8 mouse cellular contexts compared by ENCODE assay signal in genomic region chr1:150933616-150934015, GRCm38 (mm10). TPM values are rescaled to one million over a fixed set of nuclear protein-coding genes. Genes with fewer than 3 reads are reported as not detected.
DNase-seq lines count a peak whose midpoint lies in the region; ATAC-seq and TF ChIP-seq lines count a peak whose summit lies in the region.

No protein-coding gene starts in this region.

- H3K4me2 ChIP-seq in hindbrain, embryonic 16.5 days (ENCODE audit: low read length) = peak overlapping the region; percentile 11; the same call in 1 of the 2 replicates
- no peak overlapping the region for H3K4me2 ChIP-seq in hindbrain, embryonic 13.5 days
- H3K4me2 ChIP-seq in midbrain, embryonic 13.5 days (replicated peaks) = no peak overlapping the region
- no peak overlapping the region for H3K4me2 ChIP-seq in midbrain, postnatal 0 days (ENCODE audit: low read depth, low read length, poor library complexity, severe bottlenecking)

- no peak overlapping the region for H3K4me3 ChIP-seq in hindbrain, embryonic 16.5 days (ENCODE audit: low read length)
- no peak overlapping the region for H3K4me3 ChIP-seq in hindbrain, embryonic 13.5 days
- H3K4me3 ChIP-seq in heart, embryonic 10.5 days = 0 out of 2 replicates have a peak overlapping the region, but pooled peaks have one; percentile 8
- no peak overlapping the region for H3K4me3 ChIP-seq in midbrain, embryonic 13.5 days (replicated peaks)
- no peak overlapping the region for H3K4me3 ChIP-seq in midbrain, postnatal 0 days (ENCODE audit: low read depth, low read length)

- 55% methylated on average over 9 of the region's 9 CpGs for WGBS in hindbrain, embryonic 16.5 days
- WGBS in hindbrain, embryonic 13.5 days = 73% methylated on average over 9 of the region's 9 CpGs
- WGBS in heart, embryonic 10.5 days = 37% methylated on average over 9 of the region's 9 CpGs
- WGBS in midbrain, embryonic 13.5 days = 73% methylated on average over 9 of the region's 9 CpGs
- WGBS in midbrain, postnatal 0 days = 63% methylated on average over 9 of the region's 9 CpGs

- no peaks in the 10 kb centered on the region for H3K27me3 ChIP-seq in hindbrain, embryonic 16.5 days (replicated peaks; ENCODE audit: control insufficient read depth, insufficient read depth, low read length)
- no peaks in the 10 kb centered on the region for H3K27me3 ChIP-seq in hindbrain, embryonic 13.5 days
- H3K27me3 ChIP-seq in heart, embryonic 10.5 days (ENCODE audit: insufficient read depth, poor library complexity, severe bottlenecking) = no peaks in the 10 kb centered on the region
- no peaks in the 10 kb centered on the region for H3K27me3 ChIP-seq in midbrain, embryonic 13.5 days
- H3K27me3 ChIP-seq in midbrain, postnatal 0 days (ENCODE audit: insufficient read depth, low read length) = no peaks in the 10 kb centered on the region

- H3K9ac ChIP-seq in hindbrain, embryonic 16.5 days (ENCODE audit: low read depth, low read length) = no peak overlapping the region
- H3K9ac ChIP-seq in hindbrain, embryonic 13.5 days = no peak overlapping the region
- H3K9ac ChIP-seq in midbrain, embryonic 13.5 days (replicated peaks) = no peak overlapping the region
- no peak overlapping the region for H3K9ac ChIP-seq in midbrain, postnatal 0 days (replicated peaks; ENCODE audit: low read length, poor library complexity, severe bottlenecking)

- TF ChIP-seq CTCF in midbrain, postnatal 0 days (IDR thresholded peaks at IDR 0.05) = no peak

- no peaks in the 10 kb centered on the region for H3K4me1 ChIP-seq in hindbrain, embryonic 16.5 days (ENCODE audit: control insufficient read depth, insufficient read depth, low read depth, low read length)
- H3K4me1 ChIP-seq in hindbrain, embryonic 13.5 days (replicated peaks) = no peaks in the 10 kb centered on the region
- H3K4me1 ChIP-seq in heart, embryonic 10.5 days = peaks cover 9% of the 10 kb centered on the region; the same call in 1 of the 2 replicates
- H3K4me1 ChIP-seq in midbrain, embryonic 13.5 days (replicated peaks) = no peaks in the 10 kb centered on the region
- H3K4me1 ChIP-seq in midbrain, postnatal 0 days (ENCODE audit: insufficient read depth, low read length) = no peaks in the 10 kb centered on the region

- H3K9me3 ChIP-seq in hindbrain, embryonic 16.5 days (ENCODE audit: control insufficient read depth, low read length) = no peaks in the 10 kb centered on the region
- H3K9me3 ChIP-seq in hindbrain, embryonic 13.5 days = no peaks in the 10 kb centered on the region
- H3K9me3 ChIP-seq in heart, embryonic 10.5 days = no peaks in the 10 kb centered on the region
- H3K9me3 ChIP-seq in midbrain, embryonic 13.5 days = no peaks in the 10 kb centered on the region
- H3K9me3 ChIP-seq in midbrain, postnatal 0 days (ENCODE audit: low read length) = no peaks in the 10 kb centered on the region

- ATAC-seq in hindbrain, embryonic 16.5 days = no peak
- ATAC-seq in hindbrain, embryonic 13.5 days (ENCODE audit: low FRiP score) = no peak
- no peak for ATAC-seq in midbrain, embryonic 13.5 days
- ATAC-seq in midbrain, postnatal 0 days (ENCODE audit: low FRiP score) = no peak

- no peak for DNase-seq in heart, embryonic 10.5 days (ENCODE audit: low spot score)
- peak; percentile 78 to 79 for DNase-seq in layer of hippocampus, postnatal 36 days
- peak; percentile 10 for DNase-seq in right cerebral cortex, postnatal 14 days
- no peak for DNase-seq in midbrain, postnatal 0 days (ENCODE audit: low spot score)
- no peak for DNase-seq in kidney, adult 8-10 months

- H3K27ac ChIP-seq in hindbrain, embryonic 16.5 days (ENCODE audit: low read depth, low read length) = no peak overlapping the region
- no peak overlapping the region for H3K27ac ChIP-seq in hindbrain, embryonic 13.5 days
- H3K27ac ChIP-seq in heart, embryonic 10.5 days = no peak overlapping the region
- H3K27ac ChIP-seq in midbrain, embryonic 13.5 days = no peak overlapping the region
- no peak overlapping the region for H3K27ac ChIP-seq in midbrain, postnatal 0 days (ENCODE audit: low read depth, low read length)

- no peaks in the 10 kb centered on the region for H3K36me3 ChIP-seq in hindbrain, embryonic 16.5 days (ENCODE audit: control insufficient read depth, insufficient read depth, low read length)
- H3K36me3 ChIP-seq in hindbrain, embryonic 13.5 days = no peaks in the 10 kb centered on the region
- no peaks in the 10 kb centered on the region for H3K36me3 ChIP-seq in heart, embryonic 10.5 days
- H3K36me3 ChIP-seq in midbrain, embryonic 13.5 days = no peaks in the 10 kb centered on the region
- no peaks in the 10 kb centered on the region for H3K36me3 ChIP-seq in midbrain, postnatal 0 days (ENCODE audit: insufficient read depth, low read length)

RNA-seq across cellular contexts. Expression of gene Hmcn1, which starts 59.6 kb away (rescaled TPM):
- polyA plus RNA-seq in hindbrain, embryonic 16.5 days (2015; fragmentation: Nextera tagmentation; extraction: Ambion mirVana) = 1.3 and 1.5 TPM in 2 replicates
- polyA plus RNA-seq in hindbrain, embryonic 13.5 days (2015; fragmentation: Nextera tagmentation; extraction: Ambion mirVana) = 2.6 and 2.9 TPM in 2 replicates
- 8.0 and 8.8 TPM in 2 replicates for polyA plus RNA-seq in heart, embryonic 10.5 days (2016; fragmentation: Nextera tagmentation; extraction: Ambion mirVana)
- 1 to 10 TPM; 2.2 to 4.2 TPM for total RNA-seq in layer of hippocampus, postnatal 36 days (2021)
- polyA plus RNA-seq in midbrain, embryonic 13.5 days (2015; fragmentation: Nextera tagmentation; extraction: Ambion mirVana) = 1.3 and 1.4 TPM in 2 replicates
- total RNA-seq in midbrain, postnatal 0 days (2014; rRNA removed) = 2.5 and 5.2 TPM in 2 replicates
- 0.76 and 1.2 TPM in 2 replicates for polyA plus RNA-seq in midbrain, postnatal 0 days (2015; fragmentation: Nextera tagmentation; extraction: Ambion mirVana)

Comparison
In these comparisons a context has a peak if more than half of its experiments do, and no peak if none do; other contexts are left out.
1. DNase-seq: peak in layer of hippocampus, postnatal 36 days (2 of 2) and right cerebral cortex, postnatal 14 days (single experiment); none in heart, embryonic 10.5 days (single experiment), midbrain, postnatal 0 days (single experiment) and kidney, adult 8-10 months (0 of 2).